Mouse (Mus musculus) heart, embryonic 12.5 days (tissue): ENCODE measurements around the gene Trib2. TPM values are rescaled to one million over a fixed set of nuclear protein-coding genes. Genes with fewer than 3 reads are reported as not detected.

Experiments used
- ATAC-seq: fragments of 200-750 bp; cut with Nextera tagmentation; 2 replicates; pipeline ENCODE4 v1.8.0; 2017; ENCODE audit warnings: moderate TSS enrichment, moderate library complexity; ENCODE audit not compliant: insufficient number of reproducible peaks, low FRiP score
- H3K27ac ChIP-seq: fragments of 300-500 bp; sonication (generic); 2 replicates; pipeline ENCODE4 v1.5.1; 2016; ENCODE audit warnings: mild to moderate bottlenecking, moderate library complexity; ENCODE audit not compliant: poor library complexity, severe bottlenecking
- H3K27me3 ChIP-seq: fragments of 300-500 bp; sonication (generic); replicated peaks from 2 replicates; pipeline ENCODE4 v1.6.1; 2016; ENCODE audit warnings: mild to moderate bottlenecking, moderate library complexity
- H3K36me3 ChIP-seq: fragments of 300-500 bp; sonication (generic); 2 replicates; pipeline ENCODE4 v1.6.1; 2016; ENCODE audit warnings: mild to moderate bottlenecking, moderate library complexity
- H3K4me1 ChIP-seq: fragments of 300-500 bp; sonication (generic); replicated peaks from 2 replicates; pipeline ENCODE4 v1.6.1; 2016; ENCODE audit warnings: mild to moderate bottlenecking
- H3K4me2 ChIP-seq: fragments of 300-500 bp; sonication (generic); 2 replicates; pipeline ENCODE4 v1.6.1; 2016; ENCODE audit warnings: mild to moderate bottlenecking, moderate library complexity
- H3K4me3 ChIP-seq: fragments of 300-500 bp; sonication (generic); 2 replicates; pipeline ENCODE4 v1.5.1; 2016; ENCODE audit warnings: mild to moderate bottlenecking
- H3K9ac ChIP-seq: fragments of 300-500 bp; sonication (generic); 2 replicates; pipeline ENCODE4 v1.6.1; 2016; ENCODE audit warnings: mild to moderate bottlenecking, moderate library complexity
- H3K9me3 ChIP-seq: fragments of 300-500 bp; sonication (generic); replicated peaks from 2 replicates; pipeline ENCODE4 v1.6.1; 2016; ENCODE audit warnings: mild to moderate bottlenecking, moderate library complexity
- WGBS: fragments of 180-500 bp; shearing (Covaris S2); methylation state at CpG from one replicate; pipeline ENCODE4 v1.1.7; 2016; 5-methylcytosine and 5-hydroxymethylcytosine counted together
- polyA plus RNA-seq: library from polyadenylated mRNA; unstranded; fragments of >200 nt; fragmentation: Nextera tagmentation; extraction: Ambion mirVana; gene quantifications from 2 replicates; pipeline ENCODE4 v1.2.1, GENCODE M21; 2016

The Trib2 gene
- 66.6 and 67.4 TPM in 2 replicates for polyA plus RNA-seq

DNA sequence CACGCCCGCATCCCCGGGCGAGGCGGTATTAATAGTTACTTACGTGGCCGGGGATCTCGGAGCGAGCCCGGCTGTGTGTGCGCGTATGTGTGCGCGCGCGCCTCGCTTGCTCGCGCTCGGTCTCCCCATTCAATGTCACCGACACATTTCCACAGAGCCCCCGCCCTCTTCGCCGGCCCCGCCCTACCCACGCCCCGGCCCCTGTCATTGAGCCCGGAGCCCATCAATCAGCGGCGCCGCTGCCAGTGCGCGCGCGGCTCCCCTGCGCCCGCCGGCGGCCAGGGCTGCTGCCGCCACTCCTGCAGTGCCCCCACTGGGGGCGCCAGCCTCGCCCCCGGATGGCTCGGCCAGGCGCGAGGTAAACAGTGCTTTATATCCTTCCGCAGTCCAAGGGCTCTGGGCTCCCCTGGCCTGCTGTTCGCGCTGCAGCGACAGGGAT is at the start of gene Trib2:
TSS of gene Trib2 (minus strand) at position 183 of the 439 bp plus-strand sequence.
- H3K27me3 ChIP-seq = no peaks in the 10 kb centered on the region
- no peaks in the 10 kb centered on the region for H3K36me3 ChIP-seq
- H3K4me3 ChIP-seq = peak within 1 kb of the TSS; percentile 79
- peak; percentile 91 for ATAC-seq
- H3K4me1 ChIP-seq = peaks cover 12% of the 10 kb centered on the region
- under 1% methylated on average over 50 of the region's 50 CpGs for WGBS
- H3K4me2 ChIP-seq = peak within 1 kb of the TSS; percentile 70
- peak within 1 kb of the TSS; percentile 98 for H3K9ac ChIP-seq
- H3K9me3 ChIP-seq = no peaks in the 10 kb centered on the region
- H3K27ac ChIP-seq = peak within 1 kb of the TSS; percentile 97

- ATAC-seq = no peak
- Histone ChIP-seq H3K36me3 (no peaks in the 10 kb centered on the region), H3K4me1 (no peaks in the 10 kb centered on the region), H3K27me3 (no peaks in the 10 kb centered on the region), H3K4me3 (no peak overlapping the region), H3K9ac (no peak overlapping the region), H3K4me2 (no peak overlapping the region), H3K9me3 (no peaks in the 10 kb centered on the region), H3K27ac (no peak overlapping the region)
- 81% methylated on average over 4 of the region's 4 CpGs for WGBS
Measured at GRCm38 (mm10) chr12:15858005-15858404, 41.3 kb upstream of the Trib2 start.

DNA sequence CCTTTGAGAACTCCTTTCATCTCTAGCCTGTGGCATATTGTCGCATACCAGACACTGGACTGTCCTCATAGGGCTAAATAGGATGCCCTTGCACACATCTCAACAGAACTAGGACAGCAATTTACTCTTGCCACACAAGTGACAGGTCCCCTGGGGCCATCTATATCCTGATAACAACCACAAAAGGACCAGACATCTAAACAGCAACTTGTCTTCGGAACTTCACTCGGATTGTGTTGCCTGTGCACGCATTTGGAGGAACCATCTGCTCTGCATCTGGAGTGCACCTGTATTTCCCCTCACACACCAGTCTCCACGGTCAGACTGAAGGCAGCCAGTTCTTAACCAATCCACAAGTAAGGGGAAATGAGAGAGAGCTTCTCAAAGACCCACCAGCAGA is 39.2 kb upstream of the Trib2 start:
- no peaks in the 10 kb centered on the region for H3K27me3 ChIP-seq

DNA sequence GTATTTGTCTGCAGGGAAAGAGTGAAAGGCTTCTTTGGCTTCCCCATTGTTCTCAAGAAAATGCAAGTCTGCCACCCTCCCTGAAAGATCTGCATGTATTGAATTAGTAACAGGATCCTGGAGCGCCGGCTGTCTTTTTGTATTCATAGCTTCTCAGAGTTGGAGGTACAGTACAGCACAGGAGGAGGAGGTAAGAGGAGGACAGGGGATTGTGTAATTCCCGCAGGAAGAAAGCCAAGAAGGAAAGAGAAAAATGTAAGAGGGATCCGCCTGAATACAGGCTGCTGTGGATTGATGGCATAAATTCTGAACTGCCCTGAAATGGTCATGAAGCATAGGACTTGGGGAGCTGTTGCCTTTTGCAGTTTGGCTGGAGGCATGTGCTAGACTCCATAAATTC is 36.1 kb upstream of the Trib2 start:
- Histone ChIP-seq H3K9me3 (no peaks in the 10 kb centered on the region), H3K4me3 (no peak overlapping the region), H3K27me3 (no peaks in the 10 kb centered on the region), H3K4me2 (no peak overlapping the region), H3K27ac (no peak overlapping the region), H3K4me1 (peaks cover 14% of the 10 kb centered on the region), H3K9ac (no peak overlapping the region), H3K36me3 (no peaks in the 10 kb centered on the region)
- ATAC-seq = no peak
- 70% methylated on average over 4 of the region's 4 CpGs for WGBS

More for the DNA sequence above, 39.2 kb upstream of the Trib2 start:
- ATAC-seq = no peak
- Histone ChIP-seq H3K9ac (no peak overlapping the region), H3K4me3 (no peak overlapping the region), H3K9me3 (no peaks in the 10 kb centered on the region), H3K4me2 (no peak overlapping the region), H3K27ac (no peak overlapping the region), H3K4me1 (no peaks in the 10 kb centered on the region), H3K36me3 (no peaks in the 10 kb centered on the region)
- 81% methylated on average over 5 of the region's 5 CpGs for WGBS

DNA sequence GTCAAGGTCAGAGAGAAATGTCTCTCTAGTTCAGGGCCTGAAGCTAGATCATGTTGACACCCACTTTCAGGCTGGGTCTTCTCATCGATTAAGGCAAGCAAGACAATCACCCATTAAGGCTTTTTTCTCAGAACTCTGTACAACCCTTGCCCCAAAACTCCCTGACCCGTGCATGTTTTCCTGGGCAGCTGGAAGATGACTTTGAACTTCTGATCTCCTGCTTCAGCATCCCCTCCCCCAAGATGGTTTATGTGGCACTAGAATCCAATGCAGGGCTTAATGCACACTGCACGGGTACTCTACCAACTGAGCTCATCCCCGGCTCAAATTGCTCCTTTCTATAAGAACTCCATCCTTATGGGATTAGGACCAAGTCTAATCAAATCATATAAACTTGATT is 35.3 kb upstream of the Trib2 start:
- H3K9ac ChIP-seq = no peak overlapping the region
- H3K4me2 ChIP-seq = no peak overlapping the region
- no peak overlapping the region for H3K4me3 ChIP-seq
- H3K36me3 ChIP-seq = no peaks in the 10 kb centered on the region
- no peaks in the 10 kb centered on the region for H3K9me3 ChIP-seq
- no peaks in the 10 kb centered on the region for H3K27me3 ChIP-seq
- H3K27ac ChIP-seq = no peak overlapping the region
- 82% methylated on average over 4 of the region's 4 CpGs for WGBS
- peaks cover 14% of the 10 kb centered on the region for H3K4me1 ChIP-seq
- no peak for ATAC-seq

DNA sequence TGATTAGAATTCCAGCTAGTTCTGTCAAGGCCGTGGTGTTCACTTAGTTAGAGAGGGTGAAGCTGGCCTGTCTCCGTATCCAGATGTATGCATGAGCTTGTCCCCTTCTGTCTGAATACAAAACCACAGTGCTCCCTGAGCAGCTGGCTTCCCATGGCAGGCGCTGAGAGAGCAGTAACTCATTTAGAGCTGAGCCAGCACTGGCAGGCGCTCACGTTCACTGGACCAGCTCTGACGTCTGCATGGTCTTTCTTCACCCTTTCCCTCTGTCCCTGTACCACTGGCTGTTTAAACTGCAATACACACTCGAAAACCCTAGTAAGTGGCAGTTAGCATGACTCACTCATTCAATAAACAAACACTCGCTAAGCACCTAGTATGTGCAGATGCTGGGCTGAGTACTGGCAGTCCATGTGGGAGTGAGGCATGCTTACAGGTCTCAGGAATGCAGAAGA is 33.7 kb upstream of the Trib2 start:
- peak overlapping the region; percentile 76 for H3K27ac ChIP-seq
- H3K36me3 ChIP-seq = no peaks in the 10 kb centered on the region
- H3K4me2 ChIP-seq = peak overlapping the region; percentile 25; the same call in 1 of the 2 replicates
- no peak overlapping the region for H3K4me3 ChIP-seq
- no peak for ATAC-seq
- H3K4me1 ChIP-seq = peaks cover 14% of the 10 kb centered on the region
- H3K27me3 ChIP-seq = no peaks in the 10 kb centered on the region
- WGBS = 57% methylated on average over 8 of the region's 8 CpGs
- no peaks in the 10 kb centered on the region for H3K9me3 ChIP-seq
- H3K9ac ChIP-seq = no peak overlapping the region

- 26% methylated on average over 3 of the region's 3 CpGs for WGBS
- H3K9ac ChIP-seq = no peak overlapping the region
- ATAC-seq = peak; percentile 55; the same call in 1 of the 2 replicates
- peak overlapping the region; percentile 76 for H3K27ac ChIP-seq
- H3K4me3 ChIP-seq = no peak overlapping the region
- H3K9me3 ChIP-seq = no peaks in the 10 kb centered on the region
- no peaks in the 10 kb centered on the region for H3K36me3 ChIP-seq
- peak overlapping the region; percentile 25 for H3K4me2 ChIP-seq
- H3K4me1 ChIP-seq = peaks cover 14% of the 10 kb centered on the region
- no peaks in the 10 kb centered on the region for H3K27me3 ChIP-seq
Measured at GRCm38 (mm10) chr12:15849861-15850294, 33.2 kb upstream of the Trib2 start.

DNA sequence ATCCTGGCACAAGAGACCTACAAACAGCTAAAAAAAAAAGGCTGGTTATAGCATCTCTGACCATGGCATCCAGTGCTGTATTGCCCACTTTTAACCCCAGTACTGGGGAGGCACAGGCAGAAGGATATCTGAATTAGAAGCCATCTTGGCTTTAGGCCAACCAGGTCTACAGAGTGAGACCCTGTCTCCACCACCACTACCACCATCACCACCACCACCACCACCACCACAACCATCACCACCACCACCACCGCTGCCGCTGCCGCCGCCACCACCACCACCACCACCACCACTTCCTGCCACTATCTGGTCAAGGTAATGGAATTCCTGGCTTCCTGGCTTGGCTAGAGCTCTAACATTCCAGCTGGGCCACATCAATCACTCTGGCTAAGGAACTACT is 31.7 kb upstream of the Trib2 start:
- no peak for ATAC-seq
- no peak overlapping the region for H3K4me2 ChIP-seq
- 77% methylated on average over 4 of the region's 4 CpGs for WGBS
- H3K4me1 ChIP-seq = peaks cover 14% of the 10 kb centered on the region
- H3K27me3 ChIP-seq = no peaks in the 10 kb centered on the region
- H3K9me3 ChIP-seq = no peaks in the 10 kb centered on the region
- H3K27ac ChIP-seq = no peak overlapping the region
- H3K9ac ChIP-seq = no peak overlapping the region
- H3K4me3 ChIP-seq = no peak overlapping the region
- H3K36me3 ChIP-seq = no peaks in the 10 kb centered on the region

- H3K9ac ChIP-seq = no peak overlapping the region
Measured at GRCm38 (mm10) chr12:15844701-15845100, 28.0 kb upstream of the Trib2 start.

DNA sequence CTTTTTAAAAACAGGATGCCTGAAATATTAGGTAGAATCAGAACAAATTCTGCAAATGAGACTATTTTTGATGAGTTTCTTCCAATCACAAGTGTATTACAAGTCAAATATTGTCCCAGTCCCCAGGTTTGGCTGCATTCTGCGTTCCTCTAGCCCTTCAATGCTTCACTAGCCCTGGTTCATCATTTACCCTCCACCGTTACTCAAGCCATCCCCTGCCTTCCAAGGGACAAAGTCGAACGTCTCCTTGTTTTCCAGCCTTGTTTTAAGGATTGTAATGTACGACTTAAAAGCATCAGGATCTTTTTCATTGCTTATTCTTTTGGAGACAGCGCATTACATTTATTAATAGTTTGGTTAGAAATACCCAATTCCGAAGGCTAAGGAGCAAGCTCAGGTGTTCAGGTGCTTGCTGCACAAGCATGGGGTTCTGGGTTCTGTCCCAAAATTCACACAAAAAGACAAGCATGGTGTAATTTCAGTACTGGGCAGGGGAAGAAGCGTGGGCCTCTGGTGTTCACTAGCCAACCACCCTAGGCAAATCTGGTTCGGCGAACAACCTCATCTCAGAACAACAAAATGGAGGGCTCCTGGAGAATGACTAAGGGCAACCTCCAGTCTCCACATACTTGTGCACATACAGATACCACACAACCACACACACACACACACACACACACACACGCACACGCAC is 24.3 kb upstream of the Trib2 start:
- Histone ChIP-seq H3K4me2 (no peak overlapping the region), H3K4me3 (no peak overlapping the region), H3K27ac (no peak overlapping the region), H3K9ac (no peak overlapping the region), H3K36me3 (no peaks in the 10 kb centered on the region), H3K27me3 (no peaks in the 10 kb centered on the region), H3K9me3 (no peaks in the 10 kb centered on the region), H3K4me1 (no peaks in the 10 kb centered on the region)
- WGBS = 86% methylated on average over 12 of the region's 12 CpGs
- no peak for ATAC-seq

More at GRCm38 (mm10) chr12:15844701-15845100, 28.0 kb upstream of the Trib2 start:
- H3K36me3 ChIP-seq = no peaks in the 10 kb centered on the region
- H3K4me1 ChIP-seq = peaks cover 3% of the 10 kb centered on the region
- no peak overlapping the region for H3K4me3 ChIP-seq
- H3K4me2 ChIP-seq = no peak overlapping the region
- no peak overlapping the region for H3K27ac ChIP-seq
- H3K9me3 ChIP-seq = no peaks in the 10 kb centered on the region
- 67% methylated on average over 3 of the region's 3 CpGs for WGBS
- H3K27me3 ChIP-seq = no peaks in the 10 kb centered on the region
- ATAC-seq = no peak

GRCm38 (mm10) chr12:15838201-15838600 is 21.5 kb upstream of the Trib2 start:
- Histone ChIP-seq H3K27me3 (no peaks in the 10 kb centered on the region), H3K9ac (no peak overlapping the region), H3K4me3 (no peak overlapping the region), H3K4me2 (no peak overlapping the region), H3K36me3 (no peaks in the 10 kb centered on the region), H3K9me3 (no peaks in the 10 kb centered on the region), H3K27ac (no peak overlapping the region), H3K4me1 (no peaks in the 10 kb centered on the region; the same call in 1 of the 2 replicates)
- no peak for ATAC-seq
- 90% methylated on average over 2 of the region's 2 CpGs for WGBS
